Mouse (Mus musculus): ENCODE measurements around the gene Fbxo34.

DNA sequence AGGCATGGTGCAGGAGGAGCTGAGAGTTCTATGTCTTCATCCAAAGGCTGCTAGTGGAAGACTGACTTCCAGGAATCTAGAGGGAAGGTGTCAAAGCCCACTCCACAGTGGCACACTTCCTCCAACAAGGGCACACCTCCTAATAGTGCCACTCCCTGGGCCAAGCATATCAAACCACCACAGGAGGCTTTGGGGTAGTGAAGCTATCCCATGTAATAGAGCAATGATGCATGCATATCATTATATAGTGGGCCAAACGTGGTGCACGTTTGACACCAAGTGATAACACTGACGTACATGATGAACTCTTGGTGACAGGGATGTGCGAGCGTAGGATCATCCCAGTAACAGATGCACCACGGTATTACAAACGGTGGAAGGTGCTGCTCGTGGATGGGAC lies 11.8 kb downstream of the Fbxo34 start:
- TF ChIP-seq CTCF (IDR thresholded peaks at IDR 0.05; ENCODE audit: extremely low read depth, insufficient read depth, low read length) (no peak), POLR2A (IDR thresholded peaks at IDR 0.05; ENCODE audit: extremely low read depth, insufficient read depth, low read length) (no peak)

All from cortical plate, adult 2 months (tissue).